Mouse (Mus musculus) limb, embryonic 14.5 days (tissue): ENCODE data around the gene Bpifa3. TPM values are rescaled to one million over a fixed set of nuclear protein-coding genes. Genes with fewer than 3 reads are reported as not detected.
A peak's percentile ranks its signal among the peaks of the same experiment; 100 is the strongest.

Experiments used
- ATAC-seq: fragments of 200-750 bp; cut with Nextera tagmentation; 2 replicates; pipeline ENCODE4 v1.8.0; 2017; ENCODE audit warnings: low read depth, moderate number of reproducible peaks, moderate TSS enrichment; ENCODE audit not compliant: low FRiP score
- DNase-seq: peaks from one replicate; pipeline ENCODE4 v3.0.0-alpha.2; 2015; ENCODE audit warnings: low spot score
- H3K27ac ChIP-seq: fragments of 300-500 bp; sonication (generic); replicated peaks from 2 replicates; pipeline ENCODE4 v1.5.1; 2014; ENCODE audit warnings: low read depth, mild to moderate bottlenecking, low read length, moderate library complexity, mixed read lengths
- H3K27me3 ChIP-seq: fragments of 300-500 bp; sonication (generic); 2 replicates; pipeline ENCODE4 v1.6.1; 2014; ENCODE audit warnings: low read length, mixed read lengths; ENCODE audit not compliant: control insufficient read depth, insufficient read depth
- H3K36me3 ChIP-seq: fragments of 300-500 bp; sonication (generic); 2 replicates; pipeline ENCODE4 v1.6.1; 2014; ENCODE audit warnings: mild to moderate bottlenecking, low read length, moderate library complexity, mixed read lengths; ENCODE audit not compliant: control insufficient read depth, insufficient read depth
- H3K4me1 ChIP-seq: fragments of 300-500 bp; sonication (generic); 2 replicates; pipeline ENCODE4 v1.6.1; 2014; ENCODE audit warnings: antibody characterized with exemption, low read length, mixed read lengths; ENCODE audit not compliant: control insufficient read depth, insufficient read depth
- H3K4me2 ChIP-seq: fragments of 300-500 bp; sonication (generic); replicated peaks from 2 replicates; pipeline ENCODE4 v1.6.1; 2014; ENCODE audit warnings: low read depth, mild to moderate bottlenecking, low read length, moderate library complexity; ENCODE audit not compliant: severe bottlenecking
- H3K4me3 ChIP-seq: fragments of 300-500 bp; sonication (generic); replicated peaks from 2 replicates; pipeline ENCODE4 v1.5.1; 2014; ENCODE audit warnings: low read length
- H3K9ac ChIP-seq: fragments of 300-500 bp; sonication (generic); 2 replicates; pipeline ENCODE4 v1.6.1; 2014; ENCODE audit warnings: mild to moderate bottlenecking, low read depth, low read length, moderate library complexity; ENCODE audit not compliant: severe bottlenecking
- H3K9me3 ChIP-seq: fragments of 300-500 bp; sonication (generic); 2 replicates; pipeline ENCODE4 v1.6.1; 2016; ENCODE audit warnings: low read length; ENCODE audit not compliant: control insufficient read depth
- POLR2A ChIP-seq: fragments of 200-500 bp; IDR thresholded peaks from 2 replicates; pipeline ENCODE4 v1.8.0; 2012; ENCODE audit warnings: inconsistent platforms, mild to moderate bottlenecking, moderate library complexity, borderline replicate concordance; ENCODE audit not compliant: insufficient read depth, insufficient read length; ENCODE audit errors: extremely low read depth
- WGBS: fragments of 180-500 bp; shearing (Covaris S2); extraction: QIAGEN DNeasy Blood & Tissue Kit; methylation state at CpG from one replicate; pipeline ENCODE4 v1.1.7; 2014; 5-methylcytosine and 5-hydroxymethylcytosine counted together
- polyA plus RNA-seq, 2 experiments: library from polyadenylated mRNA; depleted of rRNA in 1 of 2; stranded (reverse) in 1 of 2; unstranded in 1 of 2; fragments of >200 nt; fragmentation: Nextera tagmentation in 1 of 2; extraction: Ambion mirVana in 1 of 2; gene quantifications; 2 replicates each; pipeline versions ENCODE4 v1.2.1 to v1.2.3; 2012 to 2014

The Bpifa3 gene
- polyA plus RNA-seq (2012; rRNA removed) (not detected in 2 replicates), polyA plus RNA-seq (2014; fragmentation: Nextera tagmentation; extraction: Ambion mirVana) (not detected in 2 replicates)

DNA sequence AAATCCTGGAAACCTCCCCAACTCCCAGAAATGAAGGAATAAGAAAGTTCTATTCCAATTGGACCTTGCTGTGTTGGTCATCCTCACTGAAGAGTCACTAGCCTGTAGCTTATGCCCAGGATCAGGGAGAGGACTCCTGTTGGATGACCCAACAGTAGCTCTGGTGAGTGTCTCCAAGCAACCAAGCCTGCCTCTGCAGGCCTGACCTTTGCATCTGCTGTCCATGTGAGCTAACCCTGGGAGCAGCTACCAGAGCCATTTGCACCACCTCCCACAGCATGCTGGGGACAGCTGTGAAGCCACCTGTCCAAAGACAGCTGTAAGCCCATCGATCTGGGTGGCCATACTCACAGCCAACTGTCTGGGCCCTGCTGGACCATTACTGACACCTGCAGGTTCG lies at the start of gene Bpifa3:
Gene Bpifa3 (plus strand): TSS at position 217 of the 400 bp plus-strand sequence.
- no peak within 1 kb of the TSS for H3K4me2 ChIP-seq
- H3K9me3 ChIP-seq, result no peaks in the 10 kb centered on the region
- no peak within 1 kb of the TSS for H3K27ac ChIP-seq
- H3K4me1 ChIP-seq, result no peaks in the 10 kb centered on the region
- ATAC-seq (no peak), DNase-seq (no peak)
- 44% methylated on average over 2 of the region's 2 CpGs for WGBS
- H3K4me3 ChIP-seq, result no peak within 1 kb of the TSS
- H3K9ac ChIP-seq, result no peak within 1 kb of the TSS
- no peak for TF ChIP-seq POLR2A
- no peaks in the 10 kb centered on the region for H3K27me3 ChIP-seq
- no peaks in the 10 kb centered on the region for H3K36me3 ChIP-seq

GRCm38 (mm10) chr2:154097734-154098133 lies 32.4 kb upstream of the Bpifa3 start:
- 43% methylated on average over 1 of the region's 1 CpGs for WGBS

GRCm38 (mm10) chr2:154117381-154117780 lies 12.8 kb upstream of the Bpifa3 start:
- no peaks in the 10 kb centered on the region for H3K27me3 ChIP-seq
- no peaks in the 10 kb centered on the region for H3K36me3 ChIP-seq
- TF ChIP-seq POLR2A, result no peak
- no peak overlapping the region for H3K4me3 ChIP-seq
- ATAC-seq (no peak), DNase-seq (no peak)
- 84% methylated on average over 3 of the region's 3 CpGs for WGBS
- no peaks in the 10 kb centered on the region for H3K9me3 ChIP-seq
- no peaks in the 10 kb centered on the region for H3K4me1 ChIP-seq
- no peak overlapping the region for H3K27ac ChIP-seq
- H3K4me2 ChIP-seq, result no peak overlapping the region
- no peak overlapping the region for H3K9ac ChIP-seq

More at GRCm38 (mm10) chr2:154097734-154098133, 32.4 kb upstream of the Bpifa3 start:
- no peaks in the 10 kb centered on the region for H3K9me3 ChIP-seq
- no peak for TF ChIP-seq POLR2A
- H3K4me1 ChIP-seq, result no peaks in the 10 kb centered on the region
- no peak for DNase-seq
- H3K36me3 ChIP-seq, result no peaks in the 10 kb centered on the region
- no peak overlapping the region for H3K9ac ChIP-seq
- no peak for ATAC-seq
- H3K27me3 ChIP-seq, result no peaks in the 10 kb centered on the region
- no peak overlapping the region for H3K4me3 ChIP-seq
- H3K4me2 ChIP-seq, result no peak overlapping the region
- no peak overlapping the region for H3K27ac ChIP-seq

- Histone ChIP-seq H3K27me3 (no peaks in the 10 kb centered on the region), H3K9ac (no peak within 1 kb of the TSS), H3K4me2 (no peak within 1 kb of the TSS), H3K4me1 (no peaks in the 10 kb centered on the region), H3K4me3 (no peak within 1 kb of the TSS), H3K36me3 (no peaks in the 10 kb centered on the region), H3K27ac (no peak within 1 kb of the TSS), H3K9me3 (no peaks in the 10 kb centered on the region)
- no peak for ATAC-seq
- no peak for DNase-seq
- TF ChIP-seq POLR2A, result no peak
- 79% methylated on average over 4 of the region's 4 CpGs for WGBS
Observed at GRCm38 (mm10) chr2:154142580-154142979, 12.4 kb downstream of the Bpifa3 start, which contains the start of gene Bpifa1. Bpifa1 (plus strand) TSS chr2:154142880.

- peak; percentile 3 for DNase-seq
- H3K4me3 ChIP-seq, result no peak overlapping the region
- no peak for TF ChIP-seq POLR2A
- H3K9me3 ChIP-seq, result no peaks in the 10 kb centered on the region
- H3K36me3 ChIP-seq, result no peaks in the 10 kb centered on the region
- no peak overlapping the region for H3K27ac ChIP-seq
- 69% methylated on average over 3 of the region's 3 CpGs for WGBS
- H3K4me1 ChIP-seq, result no peaks in the 10 kb centered on the region
- H3K9ac ChIP-seq, result no peak overlapping the region
- no peaks in the 10 kb centered on the region for H3K27me3 ChIP-seq
- ATAC-seq, result no peak
- H3K4me2 ChIP-seq, result no peak overlapping the region
Observed at GRCm38 (mm10) chr2:154143735-154144134, 13.6 kb downstream of the Bpifa3 start.

- 70% methylated on average over 4 of the region's 4 CpGs for WGBS
- TF ChIP-seq POLR2A, result no peak
- no peaks in the 10 kb centered on the region for H3K36me3 ChIP-seq
- H3K9ac ChIP-seq, result no peak overlapping the region
- no peak overlapping the region for H3K27ac ChIP-seq
- no peak overlapping the region for H3K4me2 ChIP-seq
- no peaks in the 10 kb centered on the region for H3K4me1 ChIP-seq
- no peaks in the 10 kb centered on the region for H3K27me3 ChIP-seq
- ATAC-seq (no peak), DNase-seq (no peak)
- H3K4me3 ChIP-seq, result no peak overlapping the region
- no peaks in the 10 kb centered on the region for H3K9me3 ChIP-seq
Observed at GRCm38 (mm10) chr2:154147496-154147895, 17.4 kb downstream of the Bpifa3 start.
